Mouse (Mus musculus): Measurements from ENCODE around the gene Aup1. TPM values are rescaled to one million over a fixed set of nuclear protein-coding genes. Genes with fewer than 3 reads are reported as not detected.

Aup1 gene
- polyA plus RNA-seq (2015; fragmentation: Nextera tagmentation; extraction: Ambion mirVana) = 160 and 165 TPM in 2 replicates

DNA sequence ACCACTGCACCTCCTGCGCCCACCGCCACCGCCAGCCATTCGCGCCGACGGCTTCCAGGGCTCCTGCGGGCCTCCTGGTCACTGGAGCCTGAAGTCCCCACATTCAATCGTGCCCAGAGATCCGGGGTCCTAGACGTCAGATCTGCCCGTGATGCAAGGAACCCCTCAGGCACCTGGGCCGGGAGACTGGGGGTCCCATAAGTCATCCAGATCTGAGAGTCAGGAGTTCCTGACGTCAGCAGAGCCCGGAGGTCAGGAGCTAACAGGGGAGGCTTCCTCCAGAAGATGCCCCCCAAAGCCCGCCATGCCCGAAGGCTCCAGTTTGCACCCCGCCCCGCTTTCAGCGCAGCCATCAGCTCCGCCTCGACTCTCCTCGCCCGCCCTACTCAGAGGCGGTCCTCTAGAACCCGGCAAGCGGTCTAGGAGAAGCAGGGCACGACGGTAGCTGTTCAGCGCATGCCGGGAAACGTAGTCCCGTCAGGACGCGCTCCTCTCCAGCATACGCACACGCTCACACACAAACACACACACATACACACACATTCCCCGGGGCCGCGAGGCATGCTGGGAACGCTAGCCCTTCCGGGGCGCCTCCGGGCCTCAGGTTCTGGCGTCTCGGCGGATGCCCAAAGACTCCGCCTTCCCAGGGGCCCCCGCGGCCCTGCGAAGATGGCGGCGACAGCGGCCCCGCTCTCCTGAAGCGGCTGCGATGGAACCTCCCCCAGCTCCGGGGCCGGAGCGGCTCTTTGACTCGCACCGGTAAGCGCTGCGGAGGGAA lies at the start of gene Aup1:
Aup1 (plus strand) TSS at position 448 of the 778 bp plus-strand sequence.
- peaks cover 2% of the 10 kb centered on the region for H3K27me3 ChIP-seq
- peak; percentile 99 for ATAC-seq
- peak within 1 kb of the TSS; percentile 99 for H3K4me3 ChIP-seq (replicated peaks)
- no peaks in the 10 kb centered on the region for H3K9me3 ChIP-seq
- peaks cover 29% of the 10 kb centered on the region for H3K4me1 ChIP-seq (replicated peaks)
- H3K4me2 ChIP-seq (replicated peaks) = peak within 1 kb of the TSS; percentile 79
- H3K27ac ChIP-seq = peak within 1 kb of the TSS; percentile 89
- WGBS = under 1% methylated on average over 64 of the region's 64 CpGs
- peak within 1 kb of the TSS; percentile 93 for H3K9ac ChIP-seq (replicated peaks)
- H3K36me3 ChIP-seq = peaks cover 30% of the 10 kb centered on the region

DNA sequence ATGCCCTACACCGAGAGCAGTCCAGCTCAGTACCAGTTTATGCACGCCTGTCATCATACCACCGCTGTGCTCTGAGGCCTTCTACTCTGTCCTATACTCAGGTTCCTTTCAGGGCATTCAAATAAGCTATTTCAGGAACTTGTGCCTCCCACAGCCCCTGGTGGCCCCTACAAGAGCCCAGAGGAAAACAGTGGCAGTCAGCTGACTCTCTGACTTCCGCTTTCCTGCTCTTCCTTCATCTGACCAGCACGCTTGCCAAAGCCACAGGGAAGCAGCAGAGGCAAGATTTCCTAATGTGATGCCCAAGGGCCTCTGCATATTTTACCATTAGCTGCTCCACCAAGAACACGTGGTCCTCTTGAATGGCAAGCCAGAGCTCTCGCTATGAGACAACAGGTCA lies 49.4 kb upstream of the Aup1 start:
- Histone ChIP-seq H3K36me3 (no peaks in the 10 kb centered on the region), H3K27me3 (no peaks in the 10 kb centered on the region), H3K9ac (replicated peaks) (no peak overlapping the region), H3K27ac (no peak overlapping the region), H3K4me2 (replicated peaks) (no peak overlapping the region), H3K9me3 (no peaks in the 10 kb centered on the region), H3K4me1 (replicated peaks) (no peaks in the 10 kb centered on the region), H3K4me3 (replicated peaks) (no peak overlapping the region)
- WGBS = 64% methylated on average over 7 of the region's 7 CpGs
- ATAC-seq = no peak

DNA sequence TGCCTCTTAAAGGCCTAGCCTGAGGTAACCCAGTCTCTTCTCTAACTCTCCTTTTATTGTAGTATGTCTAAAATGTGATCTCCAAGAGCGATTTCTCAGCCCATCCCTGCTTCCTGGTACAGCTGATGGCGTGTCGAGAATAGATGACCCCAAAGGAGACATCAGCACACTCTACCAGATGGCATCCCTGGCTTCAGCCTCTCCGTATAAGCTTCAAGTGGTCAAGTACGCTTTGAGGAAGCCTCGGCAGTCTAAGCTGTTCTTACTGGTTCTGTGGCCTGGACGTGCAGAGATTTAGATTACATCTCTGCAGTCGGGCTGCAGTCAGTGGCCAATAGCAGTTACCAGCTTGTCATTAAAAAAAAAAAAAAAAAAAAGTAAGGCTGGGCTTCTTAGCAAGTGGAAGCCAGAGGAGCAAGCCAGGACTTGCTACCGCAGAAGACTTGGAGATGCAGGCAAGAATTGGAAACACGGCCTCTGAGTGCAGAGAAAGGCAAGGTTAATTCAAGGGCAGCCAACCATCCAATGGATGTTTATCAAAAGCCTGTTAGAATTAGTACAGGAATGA lies 48.8 kb upstream of the Aup1 start:
- H3K36me3 ChIP-seq = no peaks in the 10 kb centered on the region
- no peak overlapping the region for H3K27ac ChIP-seq
- H3K9me3 ChIP-seq = no peaks in the 10 kb centered on the region
- no peaks in the 10 kb centered on the region for H3K27me3 ChIP-seq
- H3K9ac ChIP-seq (replicated peaks) = no peak overlapping the region
- ATAC-seq = no peak
- no peaks in the 10 kb centered on the region for H3K4me1 ChIP-seq (replicated peaks)
- H3K4me2 ChIP-seq (replicated peaks) = no peak overlapping the region
- H3K4me3 ChIP-seq (replicated peaks) = no peak overlapping the region
- WGBS = 88% methylated on average over 10 of the region's 10 CpGs

DNA sequence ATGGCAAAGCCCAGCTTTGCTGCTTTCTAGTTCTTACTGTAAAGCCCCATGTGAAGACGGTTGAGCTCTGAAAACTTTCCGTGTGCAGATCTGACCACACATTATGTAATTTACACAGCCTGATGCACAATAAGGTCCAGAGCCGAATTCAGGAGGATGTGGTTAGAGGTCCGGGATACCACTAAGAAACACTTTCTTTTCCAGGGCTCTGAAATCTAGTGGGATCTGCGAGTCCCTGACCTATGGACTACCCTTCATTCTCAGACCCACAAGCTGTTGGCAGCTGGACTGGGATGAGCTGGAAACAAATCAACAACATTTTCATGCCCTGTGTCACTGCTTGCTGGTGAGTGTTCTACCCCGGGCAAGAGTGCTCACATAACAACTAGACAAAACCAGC lies 48.2 kb upstream of the Aup1 start:
- H3K36me3 ChIP-seq = no peaks in the 10 kb centered on the region
- no peak overlapping the region for H3K27ac ChIP-seq
- H3K9ac ChIP-seq (replicated peaks) = no peak overlapping the region
- H3K27me3 ChIP-seq = no peaks in the 10 kb centered on the region
- no peaks in the 10 kb centered on the region for H3K9me3 ChIP-seq
- no peaks in the 10 kb centered on the region for H3K4me1 ChIP-seq (replicated peaks)
- 91% methylated on average over 6 of the region's 6 CpGs for WGBS
- no peak overlapping the region for H3K4me3 ChIP-seq (replicated peaks)
- no peak for ATAC-seq
- no peak overlapping the region for H3K4me2 ChIP-seq (replicated peaks)

DNA sequence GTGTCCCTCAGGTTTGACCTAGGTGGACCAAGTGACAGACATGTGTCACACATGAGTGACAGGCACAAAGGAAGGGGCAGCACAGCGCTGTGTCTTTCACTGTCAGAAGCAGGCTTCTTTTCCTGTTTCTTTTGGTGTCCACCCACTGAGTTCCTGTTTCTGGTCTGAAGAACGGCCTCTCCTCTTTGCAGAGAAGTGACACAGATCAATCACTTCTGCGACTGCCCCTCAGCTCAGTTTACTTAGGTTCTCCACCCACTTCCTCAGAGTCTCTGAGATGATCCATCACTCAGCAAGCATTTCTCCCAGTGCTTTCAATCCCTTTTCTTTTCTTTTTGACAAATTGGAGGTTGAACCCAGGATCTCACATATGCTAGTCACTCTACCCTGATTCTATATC lies 45.7 kb upstream of the Aup1 start:
- Histone ChIP-seq H3K4me2 (replicated peaks) (no peak overlapping the region), H3K4me1 (replicated peaks) (no peaks in the 10 kb centered on the region), H3K27ac (no peak overlapping the region), H3K4me3 (replicated peaks) (no peak overlapping the region), H3K9me3 (no peaks in the 10 kb centered on the region), H3K27me3 (no peaks in the 10 kb centered on the region), H3K9ac (replicated peaks) (no peak overlapping the region), H3K36me3 (no peaks in the 10 kb centered on the region)
- 73% methylated on average over 3 of the region's 3 CpGs for WGBS
- ATAC-seq = no peak

DNA sequence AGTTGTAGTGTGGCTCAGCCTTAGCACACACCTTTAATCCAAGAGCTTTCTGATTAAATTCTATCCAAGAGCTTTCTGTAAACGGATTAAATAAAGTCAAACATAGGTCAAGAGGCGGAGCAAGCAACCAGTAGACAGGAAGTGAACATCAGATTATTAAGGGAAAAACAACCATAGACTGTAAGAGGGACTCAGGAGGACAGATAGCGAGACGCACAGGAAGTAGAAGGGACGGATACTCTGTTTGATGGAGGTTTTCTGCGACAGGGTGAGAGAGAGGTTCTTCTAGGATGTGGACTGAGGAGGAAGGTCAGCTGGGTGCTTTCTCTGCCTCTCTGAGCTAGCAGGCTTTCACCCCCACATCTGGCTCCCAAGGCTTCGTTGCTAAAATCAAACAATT lies 44.3 kb upstream of the Aup1 start:
- no peaks in the 10 kb centered on the region for H3K36me3 ChIP-seq
- 81% methylated on average over 7 of the region's 7 CpGs for WGBS
- no peak overlapping the region for H3K9ac ChIP-seq (replicated peaks)
- no peak overlapping the region for H3K4me3 ChIP-seq (replicated peaks)
- no peaks in the 10 kb centered on the region for H3K27me3 ChIP-seq
- no peaks in the 10 kb centered on the region for H3K9me3 ChIP-seq
- H3K4me1 ChIP-seq (replicated peaks) = no peaks in the 10 kb centered on the region
- no peak overlapping the region for H3K4me2 ChIP-seq (replicated peaks)
- ATAC-seq = no peak
- H3K27ac ChIP-seq = no peak overlapping the region

DNA sequence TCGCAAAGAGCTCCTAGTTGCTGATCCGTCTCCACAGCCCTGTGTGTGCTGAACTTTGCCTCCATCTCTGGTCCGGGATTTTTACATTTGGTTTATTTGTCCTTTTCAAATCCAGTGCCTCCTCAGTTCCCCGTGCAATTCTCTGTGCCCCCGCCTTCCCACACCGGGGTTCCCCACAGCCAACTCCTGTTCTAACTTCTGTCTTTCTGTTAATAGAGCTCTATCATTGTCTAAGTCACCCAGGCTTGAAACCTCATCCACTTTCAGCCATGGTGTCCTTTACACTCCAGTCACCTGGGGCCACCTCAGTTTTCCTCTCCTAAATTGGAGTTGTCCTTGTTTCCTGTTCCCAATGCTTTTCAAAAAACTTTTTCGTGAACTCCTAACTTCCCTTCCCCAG lies 43.1 kb upstream of the Aup1 start:
- Histone ChIP-seq H3K27ac (no peak overlapping the region), H3K36me3 (no peaks in the 10 kb centered on the region), H3K4me2 (replicated peaks) (no peak overlapping the region), H3K4me1 (replicated peaks) (no peaks in the 10 kb centered on the region), H3K4me3 (replicated peaks) (no peak overlapping the region), H3K9ac (replicated peaks) (no peak overlapping the region), H3K27me3 (no peaks in the 10 kb centered on the region), H3K9me3 (no peaks in the 10 kb centered on the region)
- ATAC-seq = no peak
- WGBS = 84% methylated on average over 7 of the region's 7 CpGs

DNA sequence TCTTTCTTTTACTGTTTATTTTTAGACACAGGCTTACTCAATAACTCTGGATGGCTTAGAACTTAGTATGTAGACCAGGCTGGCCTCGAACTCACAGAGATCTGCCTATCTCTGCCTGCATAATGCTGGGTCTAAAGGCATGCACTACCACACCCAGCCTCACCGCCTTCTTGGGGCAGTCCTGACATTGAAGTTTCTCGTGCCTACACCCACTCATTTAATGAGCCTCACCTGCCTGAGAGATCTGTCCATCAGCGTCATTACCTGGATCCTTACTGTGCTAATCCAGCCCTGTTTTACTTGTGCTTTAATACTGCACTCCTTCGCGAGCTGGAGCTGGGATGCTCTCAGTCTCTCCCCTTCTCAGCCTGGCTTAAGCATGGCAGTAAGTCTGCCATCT lies 42.6 kb upstream of the Aup1 start:
- Histone ChIP-seq H3K4me2 (replicated peaks) (no peak overlapping the region), H3K4me3 (replicated peaks) (no peak overlapping the region), H3K36me3 (no peaks in the 10 kb centered on the region), H3K4me1 (replicated peaks) (no peaks in the 10 kb centered on the region), H3K27ac (no peak overlapping the region), H3K27me3 (no peaks in the 10 kb centered on the region), H3K9ac (replicated peaks) (no peak overlapping the region), H3K9me3 (no peaks in the 10 kb centered on the region)
- ATAC-seq = no peak
- 78% methylated on average over 6 of the region's 6 CpGs for WGBS

DNA sequence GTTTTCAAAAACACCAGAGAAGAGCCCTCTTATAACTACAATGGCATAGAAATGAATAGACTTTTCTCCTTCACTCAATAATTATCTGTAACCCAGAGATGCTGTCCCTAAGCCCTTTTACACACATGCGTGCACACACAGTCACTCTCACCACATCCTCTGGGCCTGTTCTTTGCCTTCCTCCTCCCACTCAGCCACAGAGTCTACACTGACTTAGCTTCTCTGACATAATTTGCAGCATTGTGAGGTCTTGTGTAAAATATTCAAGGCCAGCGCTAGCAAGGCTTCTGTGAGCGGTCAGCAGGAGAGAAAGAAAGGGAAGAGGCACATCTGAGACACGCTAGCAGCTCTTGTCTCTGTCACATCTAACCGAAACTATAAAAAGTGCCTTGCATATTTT lies 40.9 kb upstream of the Aup1 start:
- Histone ChIP-seq H3K4me2 (replicated peaks) (no peak overlapping the region), H3K36me3 (no peaks in the 10 kb centered on the region), H3K4me3 (replicated peaks) (no peak overlapping the region), H3K4me1 (replicated peaks) (no peaks in the 10 kb centered on the region), H3K9me3 (no peaks in the 10 kb centered on the region), H3K27ac (no peak overlapping the region), H3K9ac (replicated peaks) (no peak overlapping the region), H3K27me3 (no peaks in the 10 kb centered on the region)
- WGBS = 70% methylated on average over 5 of the region's 5 CpGs
- ATAC-seq = no peak

DNA sequence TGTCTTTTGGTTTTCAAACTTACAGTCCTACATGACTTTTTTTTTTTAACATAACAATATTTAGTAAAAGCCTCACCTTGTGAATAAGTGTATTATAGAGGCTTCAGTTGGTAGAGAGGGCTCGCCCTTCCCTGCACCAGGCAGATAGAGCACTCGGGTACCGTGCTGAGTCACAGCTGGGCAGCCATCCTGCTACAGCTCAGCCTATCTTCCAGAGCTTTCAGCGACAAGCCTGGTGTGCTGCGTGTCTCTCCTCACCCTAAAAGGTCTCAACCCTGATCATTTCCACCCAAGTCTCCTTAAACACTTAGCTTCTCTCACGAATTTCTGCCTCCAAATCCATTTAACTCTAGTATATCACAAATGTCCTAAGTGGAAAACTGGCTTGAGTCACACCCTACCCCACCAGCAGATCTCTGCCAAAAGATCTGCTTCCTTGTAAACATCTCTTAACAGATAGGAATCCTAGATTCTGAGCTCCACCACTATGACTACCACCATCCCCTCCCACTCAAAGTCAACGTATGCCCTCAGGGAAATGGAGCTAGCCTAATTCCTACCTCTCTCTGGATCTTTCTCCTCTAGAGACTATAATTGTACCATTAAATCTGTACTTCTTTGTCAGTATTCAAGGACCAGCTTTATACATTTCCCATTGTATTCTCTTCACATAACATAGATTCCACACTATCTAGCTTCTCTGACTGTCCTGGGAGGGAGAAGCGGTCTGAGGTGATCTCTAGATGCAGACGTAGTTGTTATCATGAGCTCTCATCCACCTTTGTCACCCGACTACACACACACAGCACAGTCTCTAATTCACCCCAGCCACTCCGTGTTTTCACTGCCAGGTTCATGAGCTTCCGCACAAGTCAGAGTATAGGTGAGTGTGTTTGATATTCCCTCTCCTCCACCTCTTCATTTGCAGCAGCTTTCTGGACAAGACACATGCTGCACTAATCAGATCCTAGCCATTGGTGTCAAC lies 39.5 kb upstream of the Aup1 start:
- Histone ChIP-seq H3K9me3 (no peaks in the 10 kb centered on the region), H3K27ac (no peak overlapping the region), H3K4me1 (replicated peaks) (no peaks in the 10 kb centered on the region), H3K4me2 (replicated peaks) (no peak overlapping the region), H3K9ac (replicated peaks) (no peak overlapping the region), H3K4me3 (replicated peaks) (no peak overlapping the region), H3K36me3 (no peaks in the 10 kb centered on the region), H3K27me3 (no peaks in the 10 kb centered on the region)
- WGBS = 74% methylated on average over 12 of the region's 12 CpGs
- ATAC-seq = no peak

DNA sequence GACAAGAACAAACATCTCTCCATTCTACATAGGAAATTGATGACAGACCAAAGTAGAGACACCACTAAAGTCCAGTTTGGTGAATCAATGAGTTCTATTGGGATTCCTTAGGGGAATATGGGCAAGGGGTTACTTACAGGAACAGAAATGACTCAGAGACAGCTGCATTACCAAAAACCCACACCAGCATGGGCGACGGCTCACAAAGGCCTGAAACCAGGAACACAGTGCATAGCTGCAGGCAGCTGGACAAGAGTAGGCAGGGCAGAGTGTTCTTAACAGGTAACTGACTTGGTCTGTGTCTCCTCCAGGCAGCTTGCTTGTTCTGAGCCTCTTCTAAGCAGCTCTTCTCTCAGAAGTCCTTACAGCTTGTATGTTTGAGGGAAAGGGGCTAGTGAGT lies 38.6 kb upstream of the Aup1 start:
- Histone ChIP-seq H3K36me3 (no peaks in the 10 kb centered on the region), H3K4me2 (replicated peaks) (no peak overlapping the region), H3K4me1 (replicated peaks) (no peaks in the 10 kb centered on the region), H3K27ac (no peak overlapping the region), H3K4me3 (replicated peaks) (no peak overlapping the region), H3K27me3 (no peaks in the 10 kb centered on the region), H3K9ac (replicated peaks) (no peak overlapping the region), H3K9me3 (no peaks in the 10 kb centered on the region)
- ATAC-seq = no peak
- 84% methylated on average over 2 of the region's 2 CpGs for WGBS

DNA sequence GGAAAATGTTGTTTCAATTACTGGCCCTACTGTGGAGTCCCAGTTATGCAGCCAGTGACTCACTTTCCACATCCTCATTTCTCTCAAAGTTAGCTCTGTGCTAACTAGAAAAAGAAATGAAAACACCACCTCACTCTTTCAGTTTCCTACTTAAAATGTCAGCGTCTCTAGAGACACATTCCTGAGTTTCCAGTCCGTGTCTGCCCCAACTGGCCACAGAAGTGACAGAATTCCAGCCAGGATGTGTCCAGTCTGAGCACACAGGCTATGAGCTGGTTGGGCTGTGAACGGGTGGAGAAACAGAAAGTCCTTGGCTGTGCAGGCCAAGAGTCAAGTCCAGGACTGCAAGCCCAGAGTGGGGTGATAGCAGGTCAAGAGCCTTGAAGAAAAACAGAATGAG lies 37.1 kb upstream of the Aup1 start:
- no peaks in the 10 kb centered on the region for H3K9me3 ChIP-seq
- H3K4me1 ChIP-seq (replicated peaks) = no peaks in the 10 kb centered on the region
- H3K4me2 ChIP-seq (replicated peaks) = no peak overlapping the region
- no peak overlapping the region for H3K27ac ChIP-seq
- H3K4me3 ChIP-seq (replicated peaks) = no peak overlapping the region
- H3K36me3 ChIP-seq = no peaks in the 10 kb centered on the region
- no peak for ATAC-seq
- no peaks in the 10 kb centered on the region for H3K27me3 ChIP-seq
- 78% methylated on average over 3 of the region's 3 CpGs for WGBS
- H3K9ac ChIP-seq (replicated peaks) = no peak overlapping the region
